Mouse (Mus musculus) forelimb bud, embryonic 11.5 days (tissue): ENCODE results near the gene Syn3.
"Not testable (repeated sequence)": the region's sequence is repeated elsewhere in the genome, so short reads cannot be mapped to it uniquely, and the experiment has no call there.

Source experiments
- DNase-seq: peaks from one replicate; pipeline ENCODE4 v3.0.0-alpha.2; 2012; ENCODE audit warnings: low read depth, low spot score

Gene Syn3

GRCm38 (mm10) chr10:86468612-86469546 is 29.8 kb downstream of the Syn3 start:
- no peak for DNase-seq

GRCm38 (mm10) chr10:86463538-86464199 is 35.0 kb downstream of the Syn3 start:
- DNase-seq, result peak; percentile 84

- no peak for DNase-seq
Observed at GRCm38 (mm10) chr10:86459643-86460042, 39.1 kb downstream of the Syn3 start.

- DNase-seq, result no peak
Observed at GRCm38 (mm10) chr10:86457665-86458209, 41.0 kb downstream of the Syn3 start.

- no peak for DNase-seq
Observed at GRCm38 (mm10) chr10:86457195-86457594, 41.5 kb downstream of the Syn3 start.

- no peak for DNase-seq
Observed at GRCm38 (mm10) chr10:86455296-86456055, 43.2 kb downstream of the Syn3 start.

GRCm38 (mm10) chr10:86452326-86452995 is 46.2 kb downstream of the Syn3 start:
- DNase-seq, result peak; percentile 71

- no peak for DNase-seq
Observed at GRCm38 (mm10) chr10:86451294-86451693, 47.4 kb downstream of the Syn3 start.

- no peak for DNase-seq
Observed at GRCm38 (mm10) chr10:86446649-86447048, 52.0 kb downstream of the Syn3 start.

GRCm38 (mm10) chr10:86445207-86445606 is 53.5 kb downstream of the Syn3 start:
- no peak for DNase-seq

GRCm38 (mm10) chr10:86444665-86445064 is 54.0 kb downstream of the Syn3 start:
- DNase-seq, result no peak

GRCm38 (mm10) chr10:86441765-86442164 is 56.9 kb downstream of the Syn3 start:
- no peak for DNase-seq

- no peak for DNase-seq
Observed at GRCm38 (mm10) chr10:86439640-86440039, 59.1 kb downstream of the Syn3 start.

GRCm38 (mm10) chr10:86437294-86437693 is 61.4 kb downstream of the Syn3 start:
- no peak for DNase-seq

GRCm38 (mm10) chr10:86435006-86435405 is 63.7 kb downstream of the Syn3 start:
- not testable (repeated sequence) for DNase-seq

- no peak for DNase-seq
Observed at GRCm38 (mm10) chr10:86429651-86430050, 69.0 kb downstream of the Syn3 start.

- no peak for DNase-seq
Observed at GRCm38 (mm10) chr10:86427956-86428355, 70.7 kb downstream of the Syn3 start.

- peak; percentile 92 for DNase-seq
Observed at GRCm38 (mm10) chr10:86425690-86426530, 72.8 kb downstream of the Syn3 start.

GRCm38 (mm10) chr10:86421731-86422370 is 76.8 kb downstream of the Syn3 start:
- no peak for DNase-seq

GRCm38 (mm10) chr10:86418931-86419330 is 79.8 kb downstream of the Syn3 start:
- no peak for DNase-seq
